Mouse (Mus musculus) kidney, postnatal 0 days (tissue): ENCODE results near the gene Rnf207. TPM values are rescaled to one million over a fixed set of nuclear protein-coding genes. Genes with fewer than 3 reads are reported as not detected.

ENCODE experiments used
- ATAC-seq: fragments of 200-750 bp; cut with Nextera tagmentation; replicated peaks from 2 replicates; pipeline ENCODE4 v1.8.0; 2017; ENCODE audit warnings: low read depth, moderate number of reproducible peaks, moderate TSS enrichment, moderate library complexity; ENCODE audit not compliant: low FRiP score
- DNase-seq: peaks from one replicate; pipeline ENCODE4 v3.0.0-alpha.2; 2016; ENCODE audit warnings: low spot score
- H3K27ac ChIP-seq: fragments of 300-500 bp; sonication (generic); 2 replicates; pipeline ENCODE4 v1.5.1; 2014; ENCODE audit warnings: mild to moderate bottlenecking
- H3K27me3 ChIP-seq: fragments of 300-500 bp; sonication (generic); 2 replicates; pipeline ENCODE4 v1.6.1; 2014; ENCODE audit warnings: low read length, mixed read lengths; ENCODE audit not compliant: insufficient read depth
- H3K36me3 ChIP-seq: fragments of 300-500 bp; sonication (generic); 2 replicates; pipeline ENCODE4 v1.6.1; 2014; ENCODE audit warnings: low read length, mixed read lengths; ENCODE audit not compliant: insufficient read depth
- H3K4me1 ChIP-seq: fragments of 300-500 bp; sonication (generic); replicated peaks from 2 replicates; pipeline ENCODE4 v1.6.1; 2014; ENCODE audit warnings: antibody characterized with exemption, low read length, mixed read lengths; ENCODE audit not compliant: insufficient read depth
- H3K4me2 ChIP-seq: fragments of 300-500 bp; sonication (generic); 2 replicates; pipeline ENCODE4 v1.6.1; 2014; ENCODE audit warnings: mild to moderate bottlenecking, low read length, moderate library complexity, mixed read lengths
- H3K4me3 ChIP-seq: fragments of 300-500 bp; sonication (generic); replicated peaks from 2 replicates; pipeline ENCODE4 v1.5.1; 2014; ENCODE audit warnings: low read depth, low read length
- H3K9ac ChIP-seq: fragments of 300-500 bp; sonication (generic); 2 replicates; pipeline ENCODE4 v1.6.1; 2014; ENCODE audit warnings: low read depth, low read length
- H3K9me3 ChIP-seq: fragments of 300-500 bp; sonication (generic); replicated peaks from 2 replicates; pipeline ENCODE4 v1.6.1; 2016; ENCODE audit warnings: low read length, inconsistent platforms, mixed read lengths
- CTCF ChIP-seq: IDR thresholded peaks from 2 replicates; pipeline ENCODE4 v1.5.1; 2016; ENCODE audit warnings: antibody characterized with exemption, low read depth, mild to moderate bottlenecking, moderate library complexity
- WGBS: fragments of 180-500 bp; shearing (Covaris S2); extraction: QIAGEN DNeasy Blood & Tissue Kit; methylation state at CpG from one replicate; pipeline ENCODE4 v1.1.7; 2014; 5-methylcytosine and 5-hydroxymethylcytosine counted together
- polyA plus RNA-seq: library from polyadenylated mRNA; unstranded; fragments of >200 nt; fragmentation: Nextera tagmentation; extraction: Ambion mirVana; gene quantifications from 2 replicates; pipeline ENCODE4 v1.2.1, GENCODE M21; 2015

Rnf207 gene
- polyA plus RNA-seq, 1 experiment from 2014 or later: 1.1 TPM

- TF ChIP-seq CTCF: no peak
- Histone ChIP-seq H3K36me3 (peaks cover 14% of the 10 kb centered on the region; the same call in 1 of the 2 replicates), H3K27me3 (no peaks in the 10 kb centered on the region), H3K9ac (peak overlapping the region; percentile 35; the same call in 1 of the 2 replicates), H3K4me2 (0 out of 2 replicates have a peak overlapping the region, but pooled peaks have one; percentile 97), H3K27ac (no peak overlapping the region), H3K4me1 (peaks cover 16% of the 10 kb centered on the region), H3K4me3 (no peak overlapping the region), H3K9me3 (no peaks in the 10 kb centered on the region)
- WGBS: 87% methylated on average over 14 of the region's 14 CpGs
- ATAC-seq (no peak), DNase-seq (no peak)
These were observed 20.0 kb downstream of the Rnf207 start for GRCm38 (mm10) chr4:152298836-152299235.

- no peak for TF ChIP-seq CTCF
- ATAC-seq: peak; percentile 93
- no peaks in the 10 kb centered on the region for H3K27me3 ChIP-seq
- peak within 1 kb of the TSS; percentile 90 for H3K4me3 ChIP-seq
- DNase-seq: peak; percentile 98
- WGBS: under 1% methylated on average over 119 of the region's 119 CpGs
- no peaks in the 10 kb centered on the region for H3K9me3 ChIP-seq
- H3K4me2 ChIP-seq: peak within 1 kb of the TSS; percentile 97
- H3K9ac ChIP-seq: peak within 1 kb of the TSS; percentile 95
- H3K36me3 ChIP-seq: 0 out of 2 replicates have a peak, but pooled peaks cover 10% of the 10 kb centered on the region
- peak within 1 kb of the TSS; percentile 88 for H3K27ac ChIP-seq
- peaks cover 21% of the 10 kb centered on the region for H3K4me1 ChIP-seq
These were observed 21.6 kb downstream of the Rnf207 start, which contains the start of gene Icmt for GRCm38 (mm10) chr4:152296874-152297861. Gene Icmt, plus strand, starts transcription at chr4:152297227.

- H3K9ac ChIP-seq: peak overlapping the region; percentile 39; the same call in 1 of the 2 replicates
- H3K27ac ChIP-seq: peak overlapping the region; percentile 57
- ATAC-seq (no peak), DNase-seq (no peak)
- H3K9me3 ChIP-seq: no peaks in the 10 kb centered on the region
- peaks cover 21% of the 10 kb centered on the region for H3K4me1 ChIP-seq
- H3K4me2 ChIP-seq: peak overlapping the region; percentile 56
- 0 out of 2 replicates have a peak, but pooled peaks cover 8% of the 10 kb centered on the region for H3K36me3 ChIP-seq
- peaks cover 7% of the 10 kb centered on the region for H3K27me3 ChIP-seq
- TF ChIP-seq CTCF: no peak
- 14% methylated on average over 8 of the region's 8 CpGs for WGBS
- peak overlapping the region; percentile 90 for H3K4me3 ChIP-seq
These were observed 22.4 kb downstream of the Rnf207 start for GRCm38 (mm10) chr4:152296371-152296770.

- H3K36me3 ChIP-seq: 0 out of 2 replicates have a peak, but pooled peaks cover 5% of the 10 kb centered on the region
- ATAC-seq: no peak
- DNase-seq: peak; percentile 61
- H3K4me3 ChIP-seq: no peak overlapping the region
- peaks cover 21% of the 10 kb centered on the region for H3K4me1 ChIP-seq
- H3K9ac ChIP-seq: no peak overlapping the region
- H3K27ac ChIP-seq: peak overlapping the region; percentile 64; the same call in 1 of the 2 replicates
- TF ChIP-seq CTCF: no peak
- H3K9me3 ChIP-seq: no peaks in the 10 kb centered on the region
- WGBS: 29% methylated on average over 4 of the region's 4 CpGs
- peaks cover 12% of the 10 kb centered on the region for H3K27me3 ChIP-seq
- no peak overlapping the region for H3K4me2 ChIP-seq
These were observed 22.9 kb downstream of the Rnf207 start for GRCm38 (mm10) chr4:152295916-152296315.

GRCm38 (mm10) chr4:152294188-152294929 is 24.4 kb downstream of the Rnf207 start:
- H3K4me1 ChIP-seq: peaks cover 17% of the 10 kb centered on the region
- peak; percentile 55 for TF ChIP-seq CTCF
- H3K4me3 ChIP-seq: no peak overlapping the region
- ATAC-seq (no peak), DNase-seq (peak; percentile 57)
- H3K9me3 ChIP-seq: no peaks in the 10 kb centered on the region
- H3K9ac ChIP-seq: no peak overlapping the region
- 49% methylated on average over 10 of the region's 10 CpGs for WGBS
- no peak overlapping the region for H3K4me2 ChIP-seq
- no peak overlapping the region for H3K27ac ChIP-seq
- H3K27me3 ChIP-seq: peaks cover 27% of the 10 kb centered on the region
- H3K36me3 ChIP-seq: no peaks in the 10 kb centered on the region
